Mouse (Mus musculus): ENCODE results near the gene Pla2g7.

The Pla2g7 gene

DNA sequence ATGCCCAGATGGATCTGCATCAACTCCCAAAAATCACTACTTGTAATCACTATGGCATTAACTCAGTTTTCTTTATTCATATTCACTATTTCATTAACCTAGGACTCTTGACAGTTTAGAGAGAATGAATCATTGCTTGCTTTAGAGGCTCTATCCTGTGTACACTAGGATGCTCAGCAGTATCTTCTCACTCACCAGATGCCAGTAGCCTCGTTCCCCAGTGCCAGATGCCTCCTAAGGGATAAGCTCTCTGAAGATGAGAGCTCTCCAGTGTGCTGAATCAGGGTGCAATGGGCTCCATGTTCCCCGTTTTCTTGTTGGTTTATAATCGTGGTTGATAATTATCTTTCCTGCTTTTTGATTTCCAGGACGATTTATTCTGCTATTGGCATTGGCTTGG lies 30.8 kb downstream of the Pla2g7 start:
- no peaks in the 10 kb centered on the region for H3K27me3 ChIP-seq (ENCODE audit: control insufficient read depth, insufficient read depth, low read length, poor library complexity, severe bottlenecking)
- no peak for DNase-seq (ENCODE audit: low read depth, low spot score)

DNA sequence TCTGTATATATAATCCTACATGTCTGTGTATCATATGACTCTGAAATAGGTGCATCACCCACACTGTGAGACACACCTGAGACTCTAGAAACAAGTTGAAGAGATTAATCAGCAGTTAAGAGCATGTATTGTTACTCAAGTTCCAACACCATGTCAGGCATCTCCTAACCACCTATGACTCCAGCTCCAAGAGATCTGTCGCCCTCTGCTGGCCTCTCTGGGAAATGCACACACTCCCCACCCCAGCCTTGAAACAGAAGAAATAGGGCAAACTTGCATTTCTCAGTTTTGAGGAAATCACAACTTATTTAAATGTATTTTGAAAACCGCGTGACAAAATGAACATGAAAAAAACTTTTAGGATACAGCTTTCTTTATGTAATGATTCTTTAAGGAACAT lies 38.8 kb downstream of the Pla2g7 start:
- peak; percentile 79 for DNase-seq (ENCODE audit: low read depth, low spot score)
- no peaks in the 10 kb centered on the region for H3K27me3 ChIP-seq (ENCODE audit: control insufficient read depth, insufficient read depth, low read length, poor library complexity, severe bottlenecking)
- no peaks in the 10 kb centered on the region for H3K36me3 ChIP-seq (ENCODE audit: control insufficient read depth, insufficient read depth, low read length, poor library complexity, severe bottlenecking)

More for the DNA sequence above, 30.8 kb downstream of the Pla2g7 start:
- H3K36me3 ChIP-seq (ENCODE audit: control insufficient read depth, insufficient read depth, low read length, poor library complexity, severe bottlenecking): no peaks in the 10 kb centered on the region

DNA sequence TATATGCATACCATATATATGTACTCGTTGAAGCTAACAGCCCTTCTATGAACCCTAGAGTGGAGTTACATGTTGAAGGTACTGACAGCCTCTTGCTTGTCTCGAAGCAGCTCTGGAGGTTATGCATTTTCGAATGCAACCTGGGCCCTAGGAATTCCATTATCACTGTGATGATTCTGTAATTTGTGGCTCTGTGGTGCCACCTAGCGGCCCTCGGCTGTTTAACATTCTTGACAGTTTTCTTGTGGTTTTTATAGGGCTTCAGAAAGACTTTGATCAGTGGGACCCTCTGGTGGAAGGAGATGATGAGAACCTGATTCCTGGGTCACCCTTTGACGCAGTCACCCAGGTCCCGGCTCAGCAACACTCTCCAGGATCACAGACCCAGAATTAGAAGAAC lies 43.7 kb downstream of the Pla2g7 start:
- H3K36me3 ChIP-seq (ENCODE audit: control insufficient read depth, insufficient read depth, low read length, poor library complexity, severe bottlenecking): no peaks in the 10 kb centered on the region
- no peaks in the 10 kb centered on the region for H3K27me3 ChIP-seq (ENCODE audit: control insufficient read depth, insufficient read depth, low read length, poor library complexity, severe bottlenecking)
- DNase-seq (ENCODE audit: low read depth, low spot score): peak; percentile 67

DNA sequence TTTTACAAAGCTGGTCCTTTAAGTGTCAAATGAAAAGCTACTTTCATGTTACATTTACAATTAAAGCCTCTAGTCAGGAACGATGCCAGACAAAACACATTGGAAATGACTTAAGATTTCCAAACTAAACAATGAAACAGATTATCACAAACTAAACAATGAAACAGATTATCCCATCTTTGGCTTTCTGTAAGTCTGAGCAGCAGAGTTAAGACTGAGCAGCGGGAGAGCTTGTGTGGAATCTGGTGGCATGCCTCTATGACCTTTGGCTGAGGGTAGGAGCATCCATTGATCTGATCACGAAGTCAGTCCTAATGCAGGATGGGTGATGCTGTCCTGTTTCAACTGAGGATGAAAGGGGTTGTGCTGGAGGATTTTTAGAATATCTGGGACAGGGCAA lies 44.3 kb downstream of the Pla2g7 start:
- Histone ChIP-seq H3K36me3 (ENCODE audit: control insufficient read depth, insufficient read depth, low read length, poor library complexity, severe bottlenecking) (no peaks in the 10 kb centered on the region), H3K27me3 (ENCODE audit: control insufficient read depth, insufficient read depth, low read length, poor library complexity, severe bottlenecking) (no peaks in the 10 kb centered on the region)

DNA sequence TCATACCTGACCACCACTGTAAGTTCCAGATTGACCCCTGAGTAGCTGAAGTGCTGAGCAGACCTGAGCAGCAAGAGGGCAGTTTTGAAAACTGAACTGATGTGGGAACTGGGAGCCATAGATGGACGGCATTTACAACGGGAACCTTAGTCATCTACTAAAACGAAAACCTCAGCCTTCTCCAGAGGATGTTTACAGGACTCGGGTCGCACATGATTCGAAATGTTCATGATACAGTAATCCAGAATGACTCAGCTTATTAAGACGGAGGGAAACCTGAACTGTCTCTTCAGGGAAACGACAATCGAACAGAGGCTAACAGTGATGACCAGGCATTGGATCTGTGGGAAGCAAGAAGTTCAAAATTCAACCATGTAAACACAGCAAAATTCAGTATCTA lies 51.3 kb downstream of the Pla2g7 start:
- no peaks in the 10 kb centered on the region for H3K36me3 ChIP-seq (ENCODE audit: control insufficient read depth, insufficient read depth, low read length, poor library complexity, severe bottlenecking)
- H3K27me3 ChIP-seq (ENCODE audit: control insufficient read depth, insufficient read depth, low read length, poor library complexity, severe bottlenecking): no peaks in the 10 kb centered on the region
- no peak for DNase-seq (ENCODE audit: low read depth, low spot score)

More for the DNA sequence above, 44.3 kb downstream of the Pla2g7 start:
- DNase-seq (ENCODE audit: low read depth, low spot score): no peak

DNA sequence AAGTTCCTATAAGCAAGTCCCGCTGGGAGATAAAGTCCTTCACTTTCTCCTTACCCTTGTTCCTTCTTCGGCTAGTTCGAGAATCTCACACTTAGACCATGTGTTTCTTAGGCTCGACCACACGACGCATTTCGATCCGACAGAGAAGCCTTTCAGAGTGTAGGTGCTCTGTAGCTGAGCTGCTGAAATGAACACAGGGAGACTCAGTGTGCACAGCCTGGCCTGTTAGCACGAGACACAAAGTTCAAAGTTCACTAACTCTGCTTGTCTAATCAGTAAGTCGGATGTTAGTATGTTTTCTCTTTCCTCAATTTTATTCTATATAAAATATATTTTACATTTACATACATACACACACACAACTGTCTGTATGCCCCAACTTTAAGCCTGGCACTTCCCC lies 54.2 kb downstream of the Pla2g7 start:
- DNase-seq (ENCODE audit: low read depth, low spot score): no peak
- H3K27me3 ChIP-seq (ENCODE audit: control insufficient read depth, insufficient read depth, low read length, poor library complexity, severe bottlenecking): no peaks in the 10 kb centered on the region
- no peaks in the 10 kb centered on the region for H3K36me3 ChIP-seq (ENCODE audit: control insufficient read depth, insufficient read depth, low read length, poor library complexity, severe bottlenecking)

DNA sequence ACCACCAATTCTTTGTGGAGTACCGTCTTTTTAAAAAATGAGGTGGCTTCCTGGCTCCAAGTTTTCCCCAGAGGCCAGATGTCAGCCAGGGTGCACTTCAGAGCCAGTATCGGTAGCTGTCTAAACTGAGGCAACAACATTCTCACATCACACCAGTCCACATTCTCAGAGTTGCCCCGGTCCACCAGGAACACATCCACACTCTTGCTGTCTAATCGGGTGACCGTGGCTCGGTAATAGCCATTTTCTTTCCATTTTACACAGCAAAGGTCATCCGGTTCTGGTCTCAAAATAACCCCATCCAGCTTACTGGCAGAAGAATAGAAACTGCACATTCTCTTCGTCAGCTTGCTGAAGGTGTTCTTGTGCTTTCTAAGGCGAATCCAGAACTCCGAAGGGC lies 60.3 kb downstream of the Pla2g7 start:
- H3K36me3 ChIP-seq (ENCODE audit: control insufficient read depth, insufficient read depth, low read length, poor library complexity, severe bottlenecking): no peaks in the 10 kb centered on the region
- H3K27me3 ChIP-seq (ENCODE audit: control insufficient read depth, insufficient read depth, low read length, poor library complexity, severe bottlenecking): no peaks in the 10 kb centered on the region
- DNase-seq (ENCODE audit: low read depth, low spot score): no peak

DNA sequence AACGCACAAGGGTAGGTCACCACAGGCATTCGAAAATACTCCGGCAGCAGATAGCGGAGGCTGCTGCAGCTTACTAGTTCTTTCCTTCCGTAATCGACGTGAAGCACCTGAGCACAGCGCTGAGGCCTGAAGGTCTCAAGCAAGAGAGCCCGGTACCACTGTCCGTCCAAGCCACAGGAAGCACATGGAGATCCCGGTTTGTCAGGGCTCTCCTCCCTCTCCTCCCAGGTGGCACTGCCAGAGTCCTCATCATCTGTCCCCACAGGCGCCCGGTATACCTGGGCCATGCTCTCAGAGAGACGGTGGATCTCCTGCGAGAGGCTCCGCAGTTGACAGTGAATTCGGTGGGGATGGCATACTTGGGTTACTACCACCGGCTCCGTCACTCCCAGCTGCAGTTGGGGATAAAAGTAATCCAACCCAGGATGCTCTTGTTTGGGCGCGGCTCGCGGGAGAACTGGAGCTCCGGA lies 61.2 kb downstream of the Pla2g7 start:
- H3K27me3 ChIP-seq (ENCODE audit: control insufficient read depth, insufficient read depth, low read length, poor library complexity, severe bottlenecking): no peaks in the 10 kb centered on the region
- no peaks in the 10 kb centered on the region for H3K36me3 ChIP-seq (ENCODE audit: control insufficient read depth, insufficient read depth, low read length, poor library complexity, severe bottlenecking)
- no peak for DNase-seq (ENCODE audit: low read depth, low spot score)

DNA sequence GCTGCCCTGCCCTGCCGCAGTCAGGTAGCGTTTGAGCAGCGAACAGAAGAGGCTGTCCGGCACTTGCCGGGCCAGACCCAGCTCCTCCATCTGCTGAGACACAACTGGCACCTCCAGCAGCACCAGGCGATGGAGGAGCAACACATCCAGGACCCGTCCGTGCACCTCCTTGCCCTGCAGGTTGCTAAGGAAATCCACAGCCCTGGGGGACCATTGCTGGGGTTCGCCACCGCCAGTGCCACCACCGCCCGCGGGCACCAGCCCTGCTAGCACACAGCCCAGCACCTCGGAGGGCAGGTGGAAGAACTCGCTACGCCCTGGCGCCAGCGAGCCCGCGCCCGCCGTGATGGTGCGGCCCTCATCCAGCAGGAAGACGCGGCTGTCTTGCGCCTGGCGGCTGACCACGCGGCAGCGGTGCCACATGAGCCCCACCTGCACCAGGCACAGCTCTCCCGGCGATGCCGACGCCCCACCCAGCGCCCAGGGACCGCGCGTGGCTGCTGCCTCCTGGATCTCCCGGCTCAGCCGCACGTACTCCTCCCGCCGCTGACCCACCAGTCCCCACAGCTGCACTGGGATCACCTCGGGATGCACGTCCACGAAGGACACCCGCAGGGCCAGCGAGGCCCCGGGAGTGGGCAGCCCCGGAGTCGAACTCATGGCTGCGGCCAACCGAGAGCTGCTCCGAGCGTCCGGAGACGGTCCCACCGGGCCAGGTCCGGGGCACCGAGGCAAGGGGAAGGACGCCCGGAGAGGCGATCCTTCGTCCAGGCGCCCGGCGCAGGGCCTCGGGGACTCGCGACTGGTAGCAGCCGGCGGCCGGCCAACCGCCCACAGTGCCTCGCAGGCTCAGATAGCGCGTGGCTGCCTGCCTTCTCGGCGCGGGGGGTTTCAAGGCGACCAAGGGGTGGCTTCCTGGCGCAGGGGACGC lies 61.9 kb downstream of the Pla2g7 start, which contains the start of gene Tdrd6:
Tdrd6 (minus strand) TSS at position 804 of the 931 bp plus-strand sequence.
- Histone ChIP-seq H3K27me3 (ENCODE audit: control insufficient read depth, insufficient read depth, low read length, poor library complexity, severe bottlenecking) (no peaks in the 10 kb centered on the region), H3K36me3 (ENCODE audit: control insufficient read depth, insufficient read depth, low read length, poor library complexity, severe bottlenecking) (no peaks in the 10 kb centered on the region)
- DNase-seq (ENCODE audit: low read depth, low spot score): no peak

DNA sequence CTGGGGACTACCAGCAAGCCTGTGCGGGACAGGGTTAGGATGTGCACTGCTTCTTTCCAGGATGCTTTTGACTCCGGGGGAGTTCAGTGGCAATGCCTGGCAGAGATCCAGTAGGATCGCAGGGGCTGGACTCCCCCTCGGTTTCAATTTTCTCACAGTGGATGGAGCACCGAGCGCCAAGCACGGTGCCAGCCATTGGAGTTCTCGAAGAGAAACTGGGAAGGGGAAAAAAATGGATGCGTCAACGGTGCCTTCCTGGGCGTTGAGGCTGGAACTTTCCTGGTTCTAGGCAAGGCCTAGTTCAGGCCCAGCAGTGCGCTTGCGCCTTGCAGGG lies 62.5 kb downstream of the Pla2g7 start:
- no peaks in the 10 kb centered on the region for H3K27me3 ChIP-seq (ENCODE audit: control insufficient read depth, insufficient read depth, low read length, poor library complexity, severe bottlenecking)
- no peaks in the 10 kb centered on the region for H3K36me3 ChIP-seq (ENCODE audit: control insufficient read depth, insufficient read depth, low read length, poor library complexity, severe bottlenecking)
- no peak for DNase-seq (ENCODE audit: low read depth, low spot score)

DNA sequence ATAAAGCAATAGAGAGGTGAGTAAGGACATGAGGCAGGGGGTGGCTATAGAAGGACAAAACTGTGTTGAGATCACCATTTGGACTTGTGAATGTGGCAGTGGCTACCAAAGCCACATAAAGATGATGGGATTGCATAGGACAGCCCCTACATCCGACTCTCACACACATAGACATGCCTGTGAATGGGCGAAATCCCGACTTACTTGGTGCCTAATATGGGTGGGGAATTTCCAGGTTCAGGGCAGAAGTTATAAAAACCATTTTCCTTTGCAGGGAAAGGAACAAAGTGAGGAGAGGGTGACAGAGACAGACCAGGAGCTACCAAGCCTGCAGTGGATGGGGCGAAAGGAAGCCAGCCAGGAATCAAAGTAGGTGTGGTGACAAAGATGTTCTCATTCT lies 69.2 kb downstream of the Pla2g7 start:
- Histone ChIP-seq H3K36me3 (ENCODE audit: control insufficient read depth, insufficient read depth, low read length, poor library complexity, severe bottlenecking) (no peaks in the 10 kb centered on the region), H3K27me3 (ENCODE audit: control insufficient read depth, insufficient read depth, low read length, poor library complexity, severe bottlenecking) (no peaks in the 10 kb centered on the region)
- no peak for DNase-seq (ENCODE audit: low read depth, low spot score)

DNA sequence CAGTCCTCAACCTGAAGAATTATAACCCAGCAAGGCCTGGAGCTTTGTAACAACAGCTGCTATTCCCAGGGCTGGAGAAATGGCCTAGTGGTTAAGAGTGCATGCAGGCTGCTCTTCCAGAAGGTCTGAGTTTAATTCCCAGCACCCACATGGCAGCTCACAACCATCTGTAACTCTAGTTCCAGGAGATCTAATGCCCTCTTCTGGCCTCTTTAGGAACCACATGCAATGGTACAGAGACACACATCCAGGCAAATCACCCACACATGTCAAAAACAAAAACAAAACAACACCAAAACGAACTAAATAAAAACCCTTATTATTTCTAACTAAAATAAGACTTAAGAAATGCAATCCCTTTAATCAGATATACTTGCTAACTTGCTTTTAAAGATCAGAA lies 72.9 kb downstream of the Pla2g7 start:
- no peaks in the 10 kb centered on the region for H3K36me3 ChIP-seq (ENCODE audit: control insufficient read depth, insufficient read depth, low read length, poor library complexity, severe bottlenecking)
- H3K27me3 ChIP-seq (ENCODE audit: control insufficient read depth, insufficient read depth, low read length, poor library complexity, severe bottlenecking): no peaks in the 10 kb centered on the region
- DNase-seq (ENCODE audit: low read depth, low spot score): no peak

DNA sequence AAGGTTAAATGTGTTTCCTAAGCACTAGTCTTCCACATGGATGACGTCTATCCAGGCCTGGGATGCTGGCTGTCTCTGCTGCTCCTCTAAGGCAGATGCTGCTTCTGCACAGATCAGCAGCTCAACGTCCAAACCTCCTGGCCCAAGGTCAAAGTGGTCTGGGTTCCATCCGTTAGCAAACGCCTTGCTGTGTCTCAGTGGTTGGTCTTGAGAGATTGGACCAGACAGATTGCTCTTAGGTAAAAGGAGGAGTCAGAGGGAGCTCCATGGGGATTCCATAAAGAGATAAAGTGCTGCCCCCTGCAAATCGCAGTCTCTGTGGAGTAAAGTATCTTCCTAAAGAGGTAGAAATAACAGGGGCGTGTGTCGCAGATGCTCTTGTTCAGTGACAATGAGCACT lies 75.3 kb downstream of the Pla2g7 start:
- Histone ChIP-seq H3K27me3 (ENCODE audit: control insufficient read depth, insufficient read depth, low read length, poor library complexity, severe bottlenecking) (no peaks in the 10 kb centered on the region), H3K36me3 (ENCODE audit: control insufficient read depth, insufficient read depth, low read length, poor library complexity, severe bottlenecking) (no peaks in the 10 kb centered on the region)
- DNase-seq (ENCODE audit: low read depth, low spot score): no peak

DNA sequence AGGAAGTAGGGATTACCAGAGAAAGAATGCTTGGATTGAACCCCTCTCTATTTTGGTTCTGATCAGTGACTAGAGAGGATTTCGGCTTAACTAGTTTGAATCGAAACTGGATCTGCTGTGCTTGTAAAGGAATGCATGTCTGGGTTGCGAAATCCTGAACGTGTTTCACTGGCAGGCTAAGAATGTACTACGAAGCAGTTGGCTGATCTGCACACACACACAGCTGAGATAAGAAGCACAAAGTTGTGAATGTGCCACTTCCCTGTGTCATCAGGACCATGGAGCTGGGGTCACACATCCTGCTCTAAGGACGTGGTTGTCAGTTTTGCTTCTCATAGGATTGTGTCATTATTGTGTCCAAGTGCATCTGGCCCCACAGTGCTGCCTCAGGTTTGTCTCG lies 76.5 kb downstream of the Pla2g7 start:
- DNase-seq (ENCODE audit: low read depth, low spot score): no peak
- Histone ChIP-seq H3K36me3 (ENCODE audit: control insufficient read depth, insufficient read depth, low read length, poor library complexity, severe bottlenecking) (no peaks in the 10 kb centered on the region), H3K27me3 (ENCODE audit: control insufficient read depth, insufficient read depth, low read length, poor library complexity, severe bottlenecking) (no peaks in the 10 kb centered on the region)

DNA sequence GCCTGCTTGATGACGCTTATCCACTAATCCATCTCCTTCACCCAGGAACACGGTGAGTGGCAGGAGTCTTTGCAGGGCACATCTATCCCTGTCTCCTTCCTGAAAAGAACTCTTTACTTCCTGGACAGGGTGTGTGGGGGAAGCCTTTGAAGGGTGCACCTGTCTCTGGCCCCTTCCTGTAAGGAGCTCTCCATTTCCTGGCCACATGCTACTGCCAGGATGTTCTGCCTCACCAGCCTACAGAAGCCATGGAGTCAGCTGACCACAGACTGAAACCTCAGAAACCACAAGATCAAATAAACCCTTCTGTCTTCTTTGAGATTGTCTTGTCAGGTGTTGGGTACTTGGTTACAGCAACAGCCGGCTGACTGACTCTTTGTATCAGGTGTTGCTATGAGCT lies 77.2 kb downstream of the Pla2g7 start:
- no peak for DNase-seq (ENCODE audit: low read depth, low spot score)

DNA sequence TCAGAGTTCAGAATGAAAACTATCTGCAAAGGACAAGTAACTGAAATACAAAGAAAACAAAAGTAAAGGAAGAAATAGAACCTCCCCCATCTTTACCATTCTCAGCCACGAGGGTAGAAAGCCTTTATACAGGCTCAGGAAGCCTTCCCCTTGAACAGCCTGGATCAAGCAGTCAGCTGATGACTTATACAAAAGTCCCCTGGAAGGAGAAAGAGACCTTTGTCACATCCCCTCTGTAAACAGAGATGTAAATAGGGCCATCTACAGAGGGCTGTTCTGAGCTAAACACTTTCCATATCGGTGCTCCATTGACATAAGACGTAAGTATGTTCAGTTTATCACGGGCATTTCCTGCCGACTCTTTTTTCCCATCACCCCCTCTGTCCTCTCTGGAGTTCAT lies 79.0 kb downstream of the Pla2g7 start:
- Histone ChIP-seq H3K27me3 (ENCODE audit: control insufficient read depth, insufficient read depth, low read length, poor library complexity, severe bottlenecking) (no peaks in the 10 kb centered on the region), H3K36me3 (ENCODE audit: control insufficient read depth, insufficient read depth, low read length, poor library complexity, severe bottlenecking) (no peaks in the 10 kb centered on the region)
- DNase-seq (ENCODE audit: low read depth, low spot score): no peak

More for the DNA sequence above, 77.2 kb downstream of the Pla2g7 start:
- H3K27me3 ChIP-seq (ENCODE audit: control insufficient read depth, insufficient read depth, low read length, poor library complexity, severe bottlenecking): no peaks in the 10 kb centered on the region
- no peaks in the 10 kb centered on the region for H3K36me3 ChIP-seq (ENCODE audit: control insufficient read depth, insufficient read depth, low read length, poor library complexity, severe bottlenecking)

All from splenic B cell, adult 2 months (primary cell).